Mouse (Mus musculus): Measurements from ENCODE around the gene Lzts3. TPM values are rescaled to one million over a fixed set of nuclear protein-coding genes. Genes with fewer than 3 reads are reported as not detected.

Lzts3 gene
- 1 to 10 TPM in 1 of 2 experiments, under 1 TPM in 1; 0.99 to 1.1 TPM for total RNA-seq (2023)

GRCm38 (mm10) chr2:130642684-130643369, at the start of gene Lzts3:
Lzts3 (minus strand) TSS chr2:130642803.

GRCm38 (mm10) chr2:130667559-130667958, 25.0 kb upstream of the Lzts3 start, which contains the start of gene Itpa:
Itpa (plus strand) TSS chr2:130667610.

GRCm38 (mm10) chr2:130664102-130664701, 21.6 kb upstream of the Lzts3 start, which contains the start of gene Ddrgk1:
Ddrgk1 (minus strand) TSS chr2:130664659.

GRCm38 (mm10) chr2:130629839-130630203, 12.8 kb downstream of the Lzts3 start, which contains the start of the genes Fastkd5 and Ubox5:
Fastkd5 (minus strand) TSS chr2:130630027.
Ubox5 (minus strand) TSS chr2:130630038.

Other genes with a start within 250 kb of the Lzts3 start
- gene Cpxm1, start 245.2 kb downstream of the Lzts3 start, total RNA-seq (2023), result under 1 TPM; 0.40 to 0.96 TPM
- not detected for gene Gm28372, start 237.6 kb downstream of the Lzts3 start, total RNA-seq (2023)
- gene 1700020A23Rik, start 237.5 kb downstream of the Lzts3 start, total RNA-seq (2023), result not detected
- gene Tmem239, start 236.3 kb downstream of the Lzts3 start, total RNA-seq (2023), result not detected
- gene Vps16, start 218.5 kb downstream of the Lzts3 start, total RNA-seq (2023), result 10 to 100 TPM; 59.3 to 68.0 TPM
- 10 to 100 TPM; 11.6 to 13.3 TPM for gene Pced1a, start 218.1 kb downstream of the Lzts3 start, total RNA-seq (2023)
- 10 to 100 TPM; 70.2 to 88.9 TPM for gene Ptpra, start 192.5 kb downstream of the Lzts3 start, total RNA-seq (2023)
- 10 to 100 TPM; 26.7 to 31.5 TPM for gene Mrps26, start 79.1 kb downstream of the Lzts3 start, total RNA-seq (2023)
- not detected for gene Oxt, start 66.6 kb downstream of the Lzts3 start, total RNA-seq (2023)
- not detected for gene Avp, start 60.2 kb downstream of the Lzts3 start, total RNA-seq (2023)
- 1 to 10 TPM; 4.3 to 5.1 TPM for gene Fastkd5, start 12.8 kb downstream of the Lzts3 start, total RNA-seq (2023)
- 1 to 10 TPM; 2.6 to 3.6 TPM for gene Ubox5, start 12.8 kb downstream of the Lzts3 start, total RNA-seq (2023)
- gene Ddrgk1, start 21.9 kb upstream of the Lzts3 start, total RNA-seq (2023), result 10 to 100 TPM; 41.6 to 43.0 TPM
- gene Itpa, start 24.8 kb upstream of the Lzts3 start, total RNA-seq (2023), result 10 to 100 TPM; 11.7 to 12.8 TPM
- gene Slc4a11, start 54.7 kb upstream of the Lzts3 start, total RNA-seq (2023), result under 1 TPM in 1 of 2 experiments, not detected in 1; 0.33 TPM

Measured in neutrophil, adult 83 days (primary cell).